Mouse (Mus musculus): ENCODE measurements at regions not wholly inside any gene's neighbourhood (a gene's known extent, or its start where the extent isn't known, plus 50 kb on each side); places are given as distances from the start of the nearest gene placed in this dataset.
A peak's percentile ranks its signal among the peaks of the same experiment; 100 is the strongest.

- DNase-seq: no peak
Measured at GRCm38 (mm10) chr7:68686396-68687139, 62.5 kb downstream of the Arrdc4 start.

GRCm38 (mm10) chr7:68682929-68683643 is 66.0 kb downstream of the Arrdc4 start:
- no peak for DNase-seq

DNA sequence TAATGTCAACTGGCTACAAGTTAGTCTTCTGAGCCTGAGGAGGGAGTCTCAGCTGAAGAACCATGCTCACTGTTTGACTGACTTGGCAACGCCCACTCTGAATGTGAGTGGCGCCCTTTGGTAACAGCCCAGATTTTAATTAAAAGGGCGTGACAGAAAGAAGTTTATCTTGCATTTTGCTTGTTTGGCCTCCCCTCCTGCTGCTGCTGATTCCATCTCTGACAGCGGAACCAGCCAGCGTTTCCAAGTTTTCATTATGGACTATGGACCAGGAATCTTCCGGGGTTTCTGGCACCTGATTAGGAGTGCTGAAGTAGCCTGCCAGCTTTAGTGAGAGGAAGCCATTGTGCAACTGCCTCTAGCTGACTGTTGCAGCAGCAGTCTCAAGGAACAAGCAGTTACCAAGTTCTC is 66.7 kb downstream of the Arrdc4 start:
- no peak for DNase-seq

GRCm38 (mm10) chr7:68679770-68680169 is 69.3 kb downstream of the Arrdc4 start:
- DNase-seq: no peak

DNA sequence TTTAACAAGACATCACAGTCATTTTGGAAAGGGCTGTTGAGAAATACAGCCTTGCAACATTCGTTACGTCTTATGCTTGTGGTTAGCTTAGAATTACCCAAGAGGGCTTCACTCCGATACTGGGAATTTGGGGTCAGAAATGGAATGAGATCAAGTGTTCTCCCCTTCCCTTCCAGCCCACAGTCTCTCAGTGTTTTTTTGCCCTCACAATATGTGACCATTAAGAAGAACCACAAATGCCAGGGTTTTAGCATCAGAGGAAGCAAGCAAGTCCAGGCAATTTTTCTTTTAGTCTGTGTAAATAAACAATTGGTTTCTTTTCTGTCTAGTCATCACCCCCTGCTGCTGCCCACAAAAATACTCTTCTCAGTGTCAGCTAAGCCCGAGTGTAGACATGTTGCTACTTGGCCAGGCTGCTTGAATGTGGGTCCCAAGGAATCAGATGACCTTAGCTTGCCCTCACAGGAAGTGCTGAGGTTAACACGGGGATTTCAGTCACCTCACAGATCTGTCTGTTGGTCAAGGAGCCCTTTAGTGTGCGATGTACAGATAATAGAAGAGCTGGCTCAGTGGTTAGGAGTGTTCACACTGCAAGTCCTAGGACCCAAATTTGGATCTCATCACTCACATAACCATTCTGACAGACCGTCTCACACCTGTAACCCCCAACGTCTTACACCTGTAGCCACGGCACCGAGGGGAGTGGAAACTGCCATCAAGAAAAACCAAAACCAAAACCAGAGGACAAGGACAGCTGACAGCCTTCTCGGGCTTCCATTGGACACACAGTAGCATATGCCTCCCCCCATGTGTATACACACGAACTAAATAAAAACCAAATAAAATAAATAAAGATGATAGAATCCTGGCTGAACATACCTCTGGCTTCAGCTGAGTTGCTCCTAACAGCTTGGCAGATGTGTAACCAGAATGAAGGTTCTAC is 81.0 kb downstream of the Arrdc4 start:
- no peak for DNase-seq

DNA sequence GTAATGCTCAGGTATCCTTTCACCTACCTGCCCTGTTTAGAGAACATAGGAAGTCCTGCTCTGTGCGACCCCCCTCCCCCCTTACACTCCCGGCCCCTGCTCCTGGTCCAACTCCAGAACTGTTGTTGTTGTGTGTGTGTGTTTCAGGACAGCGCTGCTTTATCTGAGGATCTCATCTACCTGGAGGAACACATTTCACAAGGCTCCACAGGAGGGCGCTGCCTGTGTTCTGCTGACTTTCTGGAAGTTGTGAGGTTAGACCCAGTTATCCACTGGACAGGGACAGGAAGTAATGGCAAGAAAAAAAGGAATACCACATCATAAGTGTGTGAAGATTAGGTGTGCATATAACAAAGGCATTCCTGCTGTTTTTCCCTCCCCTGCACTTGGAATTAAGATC is 81.8 kb downstream of the Arrdc4 start:
- peak; percentile 22 for DNase-seq

GRCm38 (mm10) chr7:68656354-68656753 is 92.7 kb downstream of the Arrdc4 start:
- no peak for DNase-seq

DNA sequence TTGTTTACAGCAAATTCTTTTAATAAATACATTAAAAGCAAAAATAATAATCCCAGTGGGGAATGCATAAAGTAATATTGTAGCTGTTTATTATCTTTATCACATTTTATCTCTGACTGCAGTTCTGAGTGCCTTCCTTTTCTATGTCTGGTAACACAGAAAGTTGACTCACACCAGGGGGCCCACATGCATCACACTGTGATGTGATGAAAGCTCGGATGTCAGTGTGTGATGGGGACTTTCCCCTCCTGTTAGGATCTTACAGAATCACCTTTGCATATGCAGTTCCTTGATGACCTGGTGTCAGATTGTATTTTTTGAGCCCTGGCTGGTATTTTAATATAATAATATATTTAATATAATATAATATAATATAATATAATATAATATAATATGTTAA is 95.5 kb downstream of the Arrdc4 start:
- DNase-seq: no peak

- no peak for DNase-seq
Measured at GRCm38 (mm10) chr7:68651418-68651817, 97.6 kb downstream of the Arrdc4 start.

DNA sequence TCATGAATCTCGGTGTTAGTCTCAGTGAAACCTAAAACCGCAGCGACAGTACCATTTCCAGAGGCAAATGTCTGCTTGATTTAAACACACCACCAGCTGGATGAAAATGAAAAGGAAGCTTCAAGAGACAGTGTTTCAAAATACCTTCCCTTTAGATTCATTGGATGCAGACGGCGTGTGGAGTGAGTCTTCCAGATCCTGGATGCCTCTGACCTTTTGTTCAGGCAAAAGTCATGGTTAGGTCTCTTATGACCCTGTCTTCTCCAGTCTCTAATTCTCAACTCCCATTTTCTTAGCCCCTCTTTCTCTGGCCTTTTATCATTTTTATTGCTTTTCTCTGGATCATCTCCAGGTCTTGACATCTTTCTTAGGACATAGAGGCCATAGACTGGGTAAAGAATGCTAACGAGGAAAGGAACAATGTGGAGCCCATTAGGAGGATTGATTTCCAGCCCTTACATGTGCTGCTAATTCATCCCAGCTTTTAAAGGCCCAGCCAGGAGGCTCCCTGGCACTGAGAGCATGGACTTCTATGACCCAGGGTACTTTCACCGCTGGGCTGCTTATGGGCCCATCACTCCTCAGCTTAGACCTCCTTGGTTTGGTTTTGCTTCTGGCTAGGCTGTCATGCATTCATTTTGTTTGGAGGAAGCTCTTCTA is 111.4 kb downstream of the Arrdc4 start:
- DNase-seq: no peak

DNA sequence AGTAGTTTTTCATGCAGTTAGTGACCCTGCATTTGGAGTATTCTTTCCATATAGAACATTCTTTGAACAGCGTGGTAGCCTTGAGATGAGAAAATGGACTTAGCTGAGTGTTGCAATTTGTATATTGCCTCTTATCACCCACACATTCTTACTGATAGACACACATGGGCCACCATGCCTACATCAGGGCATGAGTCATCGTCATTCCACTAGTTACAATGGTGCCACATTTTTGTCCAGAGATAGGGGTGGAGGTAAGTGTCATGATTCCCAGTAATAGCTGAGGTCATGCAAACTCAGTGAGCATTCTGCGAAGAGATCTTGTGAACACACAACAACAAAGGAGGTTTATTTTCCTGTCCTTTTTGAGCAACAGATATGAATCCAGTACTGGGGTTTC is 128.0 kb downstream of the Arrdc4 start:
- DNase-seq: no peak

GRCm38 (mm10) chr7:68610499-68610898 is 138.5 kb downstream of the Arrdc4 start:
- DNase-seq: no peak

DNA sequence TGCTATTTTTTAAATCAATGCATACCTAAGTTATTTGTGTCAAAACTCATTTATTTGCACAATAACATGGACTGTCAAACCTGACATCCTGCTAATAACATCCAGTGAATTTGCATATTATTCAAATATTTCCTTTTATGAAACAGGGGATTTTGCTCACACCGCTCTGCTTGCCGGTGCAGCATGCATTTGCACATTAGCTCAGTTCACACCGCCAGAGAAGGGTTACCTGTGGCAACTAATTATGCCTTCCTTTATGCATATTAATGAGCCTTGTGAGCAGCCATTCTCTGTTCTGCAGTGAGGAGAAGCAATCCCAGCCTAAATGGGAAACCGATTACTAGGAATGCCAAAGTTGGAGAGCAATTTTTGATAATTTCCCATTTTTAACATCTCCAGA is 141.9 kb downstream of the Arrdc4 start:
- no peak for DNase-seq

GRCm38 (mm10) chr7:68606278-68606677 is 142.8 kb downstream of the Arrdc4 start:
- no peak for DNase-seq

- no peak for DNase-seq
Measured at GRCm38 (mm10) chr7:68603711-68604110, 145.3 kb downstream of the Arrdc4 start.

GRCm38 (mm10) chr7:68602003-68602402 is 147.0 kb downstream of the Arrdc4 start:
- no peak for DNase-seq

DNA sequence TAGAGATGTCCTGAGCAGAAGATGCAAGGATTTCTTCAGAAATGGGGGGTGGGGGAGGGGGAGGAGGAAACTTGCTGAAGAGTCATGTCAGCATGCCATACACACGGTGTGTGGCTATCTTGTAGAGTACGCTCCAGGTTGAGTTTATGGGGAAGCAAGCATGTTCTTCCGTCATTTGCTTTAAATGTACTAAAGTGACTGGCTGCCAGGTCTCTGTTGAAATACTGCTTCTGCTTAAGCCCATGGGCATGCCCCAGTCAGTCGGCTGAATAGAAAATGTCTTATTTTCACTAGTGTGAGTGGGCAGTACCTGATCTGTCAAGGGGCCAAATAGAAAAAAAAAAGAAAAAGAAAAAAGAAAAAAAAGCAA is 155.0 kb downstream of the Arrdc4 start:
- DNase-seq: no peak

GRCm38 (mm10) chr7:68593344-68594016 is 155.6 kb downstream of the Arrdc4 start:
- no peak for DNase-seq

- no peak for DNase-seq
Measured at GRCm38 (mm10) chr7:68582540-68583325, 166.3 kb downstream of the Arrdc4 start.

DNA sequence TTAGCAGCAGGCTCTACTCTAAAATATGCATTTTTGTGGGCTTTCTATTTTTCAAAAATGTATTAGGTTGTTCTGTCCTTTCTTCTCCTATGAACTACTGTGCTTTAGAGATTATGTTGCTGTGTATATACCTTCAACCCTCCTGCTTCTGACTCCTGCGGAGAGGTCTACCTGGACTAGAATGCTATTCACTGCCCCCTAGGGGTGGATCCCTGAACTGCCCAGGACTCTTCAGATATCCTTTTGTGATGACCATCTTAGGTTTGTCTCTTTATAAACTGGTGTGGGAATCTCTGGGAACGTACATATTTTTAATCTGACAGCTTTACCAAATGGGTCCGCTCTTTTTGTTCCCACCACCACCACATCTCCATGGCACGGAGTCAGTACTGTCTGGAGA is 168.4 kb downstream of the Arrdc4 start:
- peak; percentile 36 for DNase-seq

- DNase-seq: peak; percentile 87
Measured at GRCm38 (mm10) chr7:68579666-68580065, 169.4 kb downstream of the Arrdc4 start.
